In genomic region chr7:96752776-96753175, GRCm38 (mm10) we compare ENCODE assay signal across 28 mouse cellular contexts.
"Had no signal": no experiment of that assay in that cellular context is flagged by ENCODE, and none has a peak within 500 bp of the region (broad histone marks: within the 10 kb centered on the region; RNA-seq: fewer than 3 reads in every experiment).

No protein-coding gene starts in this region.

- H3K4me1 ChIP-seq: liver, embryonic 13.5 days; liver, embryonic 15.5 days had no signal

- H3K27me3 ChIP-seq: heart, embryonic 15.5 days; intestine, embryonic 15.5 days; limb, embryonic 12.5 days; liver, embryonic 13.5 days; liver, embryonic 15.5 days had no signal

- H3K4me3 ChIP-seq: gastrocnemius, adult 2 months; heart, adult 2 months; heart, embryonic 13.5 days; heart, embryonic 15.5 days; hindbrain, embryonic 13.5 days; intestine, embryonic 15.5 days; layer of hippocampus, adult 2 months; left cerebral cortex, adult 2 months; limb, embryonic 10.5 days; limb, embryonic 12.5 days; liver, embryonic 13.5 days; liver, embryonic 15.5 days had no signal

- H3K9me3 ChIP-seq: heart, embryonic 13.5 days; heart, embryonic 15.5 days; hindbrain, embryonic 13.5 days; intestine, embryonic 15.5 days; limb, embryonic 10.5 days; limb, embryonic 12.5 days; liver, embryonic 13.5 days; liver, embryonic 15.5 days had no signal

- H3K36me3 ChIP-seq: heart, embryonic 13.5 days; heart, embryonic 15.5 days; hindbrain, embryonic 13.5 days; intestine, embryonic 15.5 days; limb, embryonic 12.5 days; liver, embryonic 13.5 days; liver, embryonic 15.5 days had no signal

- H3K4me2 ChIP-seq: heart, embryonic 11.5 days; heart, embryonic 13.5 days; heart, embryonic 15.5 days; hindbrain, embryonic 13.5 days; intestine, embryonic 15.5 days; limb, embryonic 12.5 days; liver, embryonic 11.5 days; liver, embryonic 13.5 days; liver, embryonic 15.5 days had no signal

- H3K9ac ChIP-seq: heart, embryonic 13.5 days; heart, embryonic 15.5 days; hindbrain, embryonic 13.5 days; intestine, embryonic 15.5 days; limb, embryonic 12.5 days; liver, embryonic 13.5 days; liver, embryonic 15.5 days had no signal

- ATAC-seq: hindbrain, embryonic 16.5 days; inflammation-experienced regulatory T-cells, adult 6 months; intestine, embryonic 15.5 days; intestine, postnatal 0 days had no signal

- DNase-seq: gastrocnemius, adult 2 months; gastrocnemius, postnatal 10 days; gastrocnemius, postnatal 25 days; heart, adult 11 months; heart, adult 2 months; heart, postnatal 14 days; heart, postnatal 36 days; kidney, adult 18-20 months; kidney, adult 8-10 months; kidney, postnatal 10 days; kidney, postnatal 25 days; kidney, postnatal 4 days; liver; liver, embryonic 13.5 days had no signal

- H3K27ac ChIP-seq: gastrocnemius, adult 2 months; heart, adult 2 months; heart, embryonic 13.5 days; heart, embryonic 15.5 days; hindbrain, embryonic 13.5 days; intestine, embryonic 15.5 days; layer of hippocampus, adult 2 months; left cerebral cortex, adult 2 months; limb, embryonic 10.5 days; limb, embryonic 12.5 days; liver, embryonic 13.5 days; liver, embryonic 15.5 days had no signal
